Mouse (Mus musculus) thymus, postnatal 0 days (tissue): Measurements from ENCODE around the gene Grb2. TPM values are rescaled to one million over a fixed set of nuclear protein-coding genes. Genes with fewer than 3 reads are reported as not detected.

Experiments
- DNase-seq: peaks from one replicate; pipeline ENCODE4 v3.0.0-alpha.2; 2015; ENCODE audit warnings: low spot score
- polyA plus RNA-seq: library from polyadenylated mRNA; unstranded; fragments of >200 nt; fragmentation: Nextera tagmentation; extraction: Ambion mirVana; gene quantifications from 2 replicates; pipeline ENCODE4 v1.2.1, GENCODE M21; 2015

The Grb2 gene
- polyA plus RNA-seq, 1 experiment from 2014 or later = 143 TPM

DNA sequence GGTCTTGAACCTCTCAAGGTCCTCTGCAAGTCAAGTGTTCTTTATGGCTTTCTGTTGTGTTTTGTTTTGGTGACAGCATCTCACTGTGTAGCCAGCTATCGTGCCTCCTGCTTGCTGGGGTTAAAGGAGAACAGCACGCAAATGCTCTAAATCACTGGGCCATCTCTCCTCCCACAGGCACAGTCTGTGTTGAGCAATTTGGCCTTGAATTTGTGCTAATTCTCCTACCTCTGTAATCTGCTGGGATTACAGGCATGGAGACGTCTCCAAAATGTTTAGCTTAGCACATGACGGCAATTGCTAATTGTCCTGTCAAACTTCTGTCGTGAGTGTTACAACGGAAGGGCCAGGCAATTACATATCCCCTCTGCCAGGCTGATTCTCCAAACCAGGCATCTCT, 97.2 kb downstream of the Grb2 start:
- no peak for DNase-seq

DNA sequence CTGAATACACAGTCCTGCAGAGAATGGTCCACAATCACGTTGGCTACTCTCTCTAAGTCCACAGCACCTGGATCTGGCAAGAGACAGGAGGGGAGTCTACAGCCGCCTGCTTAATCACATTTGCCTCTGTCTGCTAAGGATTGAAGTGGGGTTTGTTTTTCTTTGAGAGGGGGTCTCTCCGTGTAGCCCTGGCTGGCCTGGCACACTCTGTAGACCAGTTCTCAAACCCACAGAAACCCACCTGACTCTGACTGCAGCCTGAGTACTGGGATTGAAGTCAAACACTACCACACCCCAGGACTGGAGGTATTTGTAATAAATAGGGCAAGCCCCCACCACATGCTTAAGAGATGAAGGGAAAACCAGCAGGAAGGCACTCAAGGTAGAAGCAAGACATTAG, 98.8 kb downstream of the Grb2 start:
- DNase-seq = no peak

DNA sequence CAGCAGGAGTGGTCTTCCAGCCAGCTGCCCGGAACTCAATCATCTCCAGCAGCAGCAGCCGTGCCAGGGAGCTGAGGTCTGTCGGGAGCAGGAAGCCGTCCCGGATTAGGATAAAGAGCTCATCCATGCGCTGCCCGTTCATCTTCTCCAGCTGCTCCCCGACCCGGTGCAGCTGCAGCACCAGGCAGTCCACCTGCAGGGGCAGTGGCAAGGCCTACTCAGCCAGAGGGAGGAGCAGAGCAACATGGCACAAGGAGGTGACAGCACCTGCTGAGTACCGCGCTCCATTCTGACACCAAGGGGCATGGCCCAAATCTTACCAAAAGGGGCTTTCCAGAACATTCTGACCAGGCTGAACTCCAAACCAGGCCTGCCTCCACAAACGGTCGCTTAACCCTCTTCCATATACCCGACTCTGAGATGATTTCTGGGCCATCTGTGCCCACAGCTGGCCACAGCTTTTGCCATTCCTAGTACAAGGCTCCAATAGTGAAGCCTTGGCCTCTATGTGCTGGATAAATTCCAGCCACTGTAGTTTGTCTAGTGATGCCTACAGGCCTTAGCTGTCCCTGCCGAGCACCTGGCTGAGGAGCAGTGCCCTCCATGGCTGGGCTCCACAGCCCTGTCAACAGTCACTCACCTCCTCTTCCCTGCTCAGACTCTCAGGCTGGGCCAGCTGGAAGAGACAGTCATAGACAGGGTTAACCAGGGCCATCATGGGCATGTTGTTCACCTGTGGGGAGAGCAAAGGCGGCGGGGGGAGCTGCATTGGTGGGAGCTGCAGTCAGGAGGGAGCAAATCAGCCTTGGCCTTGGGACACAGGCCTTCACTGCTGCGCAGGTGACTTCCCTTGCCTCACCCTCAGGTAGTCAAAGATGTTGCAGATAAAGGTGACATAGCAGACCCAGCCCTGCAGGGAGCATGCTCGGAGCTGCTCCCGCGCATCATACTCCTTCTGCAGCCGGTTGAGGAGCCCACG, 99.7 kb downstream of the Grb2 start:
- no peak for DNase-seq

DNA sequence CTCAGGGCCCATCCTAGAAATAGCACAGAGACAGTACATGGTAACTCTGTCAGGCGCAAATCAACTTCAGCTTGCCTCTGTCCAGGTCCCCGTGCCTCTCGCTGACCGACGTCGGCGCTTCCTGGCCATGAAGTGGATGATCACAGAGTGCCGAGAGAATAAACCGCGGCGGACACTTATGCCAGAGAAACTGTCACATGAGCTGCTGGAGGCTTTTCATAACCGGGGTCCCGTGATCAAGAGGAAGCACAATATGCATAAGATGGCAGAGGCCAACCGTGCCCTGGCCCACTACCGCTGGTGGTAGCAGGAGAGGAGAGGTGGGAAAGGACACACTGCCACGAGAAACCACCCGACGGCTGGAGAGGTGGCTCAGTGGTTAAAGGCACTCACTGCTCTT, 101.7 kb downstream of the Grb2 start:
- no peak for DNase-seq

DNA sequence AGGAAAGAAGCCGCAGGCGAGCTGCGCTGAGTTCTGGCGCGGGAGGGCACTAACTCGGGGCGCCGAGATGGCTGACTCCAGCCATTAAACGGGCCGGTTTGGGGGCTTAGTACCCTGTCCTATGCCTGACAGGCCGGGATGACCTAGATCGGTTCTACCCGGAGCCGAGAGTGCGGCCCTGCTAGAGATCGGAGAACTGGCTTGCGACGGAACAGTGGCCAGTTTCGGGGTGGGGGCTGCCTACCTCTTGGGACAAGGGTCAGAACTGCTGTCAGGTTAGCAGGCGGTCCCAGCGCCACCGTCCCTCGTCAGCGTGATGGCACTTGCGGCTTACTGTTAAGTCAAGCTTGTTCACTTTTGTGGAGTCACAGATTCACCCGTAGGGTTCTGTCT, 104.1 kb downstream of the Grb2 start:
- no peak for DNase-seq

DNA sequence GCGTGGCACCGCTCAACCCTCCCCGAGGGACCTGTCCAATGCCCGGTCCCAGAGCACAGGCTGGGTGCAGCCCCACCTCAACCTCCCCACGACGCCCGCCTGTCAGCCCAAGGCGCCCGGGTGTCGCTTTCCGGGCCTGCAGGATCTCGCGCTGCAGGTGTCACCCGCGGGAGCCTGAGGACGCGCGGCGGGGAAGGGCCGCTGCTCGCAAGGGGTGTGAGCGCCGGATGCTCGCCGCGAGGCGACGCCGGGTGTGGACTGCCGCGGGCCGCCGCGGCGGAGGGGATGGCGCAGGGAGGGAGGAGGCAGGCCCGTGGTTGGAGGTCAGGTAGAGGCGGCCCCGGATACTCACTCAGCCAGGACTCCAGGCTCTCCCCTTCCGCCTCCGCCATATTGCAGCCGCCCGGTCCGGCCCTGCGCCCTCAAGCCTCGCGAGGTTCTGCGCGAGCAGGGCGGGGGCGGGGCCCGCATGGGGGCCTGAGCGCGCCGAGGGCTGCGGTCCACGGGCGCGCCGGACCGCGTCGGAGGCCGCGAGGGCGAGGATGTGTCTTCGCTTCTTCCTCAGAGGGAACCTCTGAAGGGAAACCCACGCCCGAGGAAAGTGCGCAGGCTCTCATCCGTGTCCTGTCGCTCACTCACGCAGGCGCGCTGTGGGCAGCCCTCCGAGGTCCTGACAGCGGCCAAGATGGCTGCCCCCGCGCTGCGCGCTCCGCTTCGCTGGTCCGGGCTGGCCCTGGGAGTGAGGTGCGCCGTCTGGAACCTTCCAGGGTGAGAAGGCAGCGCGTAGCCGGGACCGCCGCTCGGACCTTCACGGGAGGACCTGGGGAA, 104.7 kb downstream of the Grb2 start, which contains the start of the genes Mrps7 and Gga3:
Gene Mrps7, plus strand, starts transcription at position 450 of the 828 bp plus-strand sequence.
Gene Gga3, minus strand, starts transcription at position 576 of the 828 bp plus-strand sequence.
- peak; percentile 92 for DNase-seq

DNA sequence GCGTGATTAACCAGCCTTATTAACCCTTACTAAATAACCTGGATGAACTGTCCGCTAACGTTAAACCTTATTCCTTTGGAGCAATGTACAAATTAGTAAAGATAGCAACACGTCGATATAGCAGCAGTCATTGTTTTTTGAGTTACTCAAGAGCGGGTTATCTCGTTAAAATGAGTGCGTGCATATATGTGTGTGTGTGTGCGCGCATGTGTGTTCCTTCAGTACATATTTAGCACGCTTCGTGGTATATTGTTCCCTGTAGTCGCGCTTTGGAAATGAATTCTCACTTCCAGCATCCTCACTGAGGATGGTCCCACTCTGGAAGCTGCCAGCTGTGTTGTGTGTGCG, 105.3 kb downstream of the Grb2 start:
- DNase-seq = no peak

DNA sequence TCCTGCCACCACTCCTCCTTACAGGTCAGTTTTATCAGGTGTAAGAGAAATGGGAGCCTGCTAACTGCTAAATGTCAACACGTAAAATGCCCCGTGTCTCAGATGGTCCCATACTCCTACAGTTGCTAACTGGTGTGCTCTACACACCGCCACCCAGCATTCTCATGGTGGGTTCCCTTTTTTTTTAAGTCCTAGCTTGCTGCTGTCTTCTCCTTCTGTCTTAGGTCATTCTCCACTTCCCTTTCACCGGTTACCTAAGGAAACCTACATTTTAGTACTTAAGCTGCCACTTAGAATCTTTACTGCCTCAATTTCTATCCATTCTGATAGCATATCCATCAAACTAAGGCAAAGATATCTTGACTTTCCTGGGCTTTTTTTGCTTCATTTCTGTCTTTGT, 107.2 kb downstream of the Grb2 start:
- DNase-seq = no peak

DNA sequence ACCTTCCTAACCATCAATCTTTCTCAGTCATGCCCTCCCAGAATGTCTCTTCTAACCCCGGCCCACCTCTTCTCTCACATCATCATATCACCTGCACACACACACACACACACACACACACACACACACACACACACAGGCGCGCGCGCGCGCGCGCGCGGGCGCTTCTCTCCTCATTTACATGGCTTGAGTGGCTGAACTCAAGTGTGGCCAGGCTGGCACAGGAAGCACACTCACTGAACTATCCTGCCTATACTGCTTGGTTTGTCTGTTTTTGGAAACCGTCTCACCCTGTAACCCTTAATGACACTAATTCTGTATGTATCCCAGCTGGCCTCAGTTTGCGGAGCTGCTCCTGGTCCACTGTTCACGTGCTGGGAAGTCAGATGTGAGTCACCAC, 107.7 kb downstream of the Grb2 start:
- DNase-seq = no peak

DNA sequence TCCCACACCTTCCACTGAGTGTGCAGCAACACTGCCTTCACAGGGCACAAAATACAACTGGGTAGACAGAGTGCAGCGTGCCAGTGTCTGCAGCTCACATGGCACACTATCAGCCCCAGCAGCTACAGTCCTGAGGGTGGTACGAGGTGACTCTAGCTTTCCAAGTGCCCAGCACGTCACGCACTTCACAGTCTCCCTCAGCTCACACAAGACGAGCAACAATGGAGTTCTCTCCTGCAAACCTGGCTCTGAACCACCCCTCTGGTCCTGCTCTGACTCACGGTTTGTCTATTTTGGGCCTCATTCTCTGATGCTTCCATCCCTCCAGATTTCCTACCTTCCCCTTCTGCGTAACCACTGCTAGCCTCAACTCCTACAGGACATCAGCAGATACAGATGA, 108.7 kb downstream of the Grb2 start:
- DNase-seq = no peak

DNA sequence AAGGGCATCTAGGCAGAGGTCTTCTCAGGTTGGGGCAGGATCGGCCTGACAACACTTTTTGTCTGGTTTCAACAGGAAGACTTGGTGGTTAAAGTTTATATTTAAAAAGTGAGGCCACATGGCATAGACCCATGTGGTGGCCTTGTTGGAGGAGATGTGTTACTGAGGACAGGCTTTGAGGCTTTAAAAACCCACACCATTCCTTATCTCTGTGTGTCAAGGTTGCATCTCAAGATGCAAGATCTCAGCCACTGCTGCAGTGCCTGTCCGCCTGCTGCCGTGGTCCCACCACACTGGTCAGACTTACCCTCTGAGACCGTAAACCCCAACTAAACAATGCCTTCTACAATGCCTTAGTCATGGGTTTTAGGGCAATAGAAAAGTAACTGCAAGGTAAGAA, 110.1 kb downstream of the Grb2 start:
- DNase-seq = no peak

DNA sequence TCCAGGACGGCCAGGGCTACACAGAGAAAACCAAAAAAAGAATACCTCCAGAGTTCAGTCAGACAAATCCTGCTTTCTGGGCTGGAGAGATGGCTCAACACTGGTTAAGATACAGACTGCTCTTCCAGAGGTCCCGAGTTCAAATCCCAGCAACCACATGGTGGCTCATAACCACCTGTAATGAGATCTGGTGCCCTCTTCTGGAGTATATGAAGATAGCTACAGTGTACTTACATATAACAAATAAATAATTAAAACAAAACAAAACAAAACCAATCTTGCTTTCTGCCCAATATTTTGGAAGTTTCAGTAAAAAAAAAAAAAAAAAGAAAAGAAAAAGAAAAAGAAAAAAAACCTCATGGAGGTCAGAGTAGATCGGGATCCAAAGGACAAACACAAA, 113.2 kb downstream of the Grb2 start:
- DNase-seq = no peak

Other genes starting within 250 kb of the Grb2 start
- gene Slc16a5, start 246.1 kb downstream of the Grb2 start, polyA plus RNA-seq = 206 and 207 TPM in 2 replicates
- gene Armc7, start 232.9 kb downstream of the Grb2 start, polyA plus RNA-seq = 30.0 and 34.5 TPM in 2 replicates
- 210 and 221 TPM in 2 replicates for gene Nt5c, start 216.7 kb downstream of the Grb2 start, polyA plus RNA-seq
- gene Jpt1, start 194.2 kb downstream of the Grb2 start, polyA plus RNA-seq = 603 and 612 TPM in 2 replicates
- 1,265 and 1,278 TPM in 2 replicates for gene Sumo2, start 172.3 kb downstream of the Grb2 start, polyA plus RNA-seq
- gene Nup85, start 144.2 kb downstream of the Grb2 start, polyA plus RNA-seq = 148 and 163 TPM in 2 replicates
- gene Mrps7, start 104.7 kb downstream of the Grb2 start, polyA plus RNA-seq = 81.2 and 85.3 TPM in 2 replicates
- gene Gga3, start 104.5 kb downstream of the Grb2 start, polyA plus RNA-seq = 20.1 and 20.9 TPM in 2 replicates
- 120 and 121 TPM in 2 replicates for gene Mif4gd, start 95.6 kb downstream of the Grb2 start, polyA plus RNA-seq
- 35.5 and 39.5 TPM in 2 replicates for gene Slc25a19, start 80.3 kb downstream of the Grb2 start, polyA plus RNA-seq
- gene Tmem94, start 56.8 kb upstream of the Grb2 start, polyA plus RNA-seq = 8.3 and 9.5 TPM in 2 replicates
- gene Caskin2, start 105.0 kb upstream of the Grb2 start, polyA plus RNA-seq = 3.5 and 3.7 TPM in 2 replicates
- 23.4 and 23.5 TPM in 2 replicates for gene Tsen54, start 106.1 kb upstream of the Grb2 start, polyA plus RNA-seq
- gene Llgl2, start 115.5 kb upstream of the Grb2 start, polyA plus RNA-seq = 15.6 and 15.7 TPM in 2 replicates
- 1.4 and 1.5 TPM in 2 replicates for gene Myo15b, start 149.8 kb upstream of the Grb2 start, polyA plus RNA-seq
- gene Smim5, start 191.4 kb upstream of the Grb2 start, polyA plus RNA-seq = 35.4 and 39.8 TPM in 2 replicates
- gene Smim6, start 203.4 kb upstream of the Grb2 start, polyA plus RNA-seq = 3.8 and 4.8 TPM in 2 replicates
- 47.2 and 48.8 TPM in 2 replicates for gene Sap30bp, start 224.7 kb upstream of the Grb2 start, polyA plus RNA-seq
- gene Recql5, start 224.9 kb upstream of the Grb2 start, polyA plus RNA-seq = 16.8 and 18.9 TPM in 2 replicates